Mouse (Mus musculus) lung, postnatal 0 days (tissue): ENCODE measurements at regions not wholly inside any gene's neighbourhood (a gene's known extent, or its start where the extent isn't known, plus 50 kb on each side); places are given as distances from the start of the nearest gene placed in this dataset.

Source experiments
- CTCF ChIP-seq: IDR thresholded peaks from 2 replicates; pipeline ENCODE4 v1.5.1; 2016; ENCODE audit warnings: antibody characterized with exemption, mild to moderate bottlenecking
- EP300 ChIP-seq: IDR thresholded peaks from 2 replicates; pipeline ENCODE4 v1.6.1; 2016; ENCODE audit warnings: antibody characterized with exemption, mild to moderate bottlenecking, control low read depth

GRCm38 (mm10) chr8:90032572-90032971 is 315.6 kb downstream of the Tox3 start:
- no peak for TF ChIP-seq CTCF
- TF ChIP-seq EP300: no peak
